Mouse (Mus musculus) MN1 (cell line): ENCODE data around the gene Casp3.

ENCODE experiments used
- DNase-seq: peaks from one replicate; pipeline ENCODE4 v3.0.0-alpha.2; 2016; ENCODE audit warnings: low spot score

Gene Casp3

DNA sequence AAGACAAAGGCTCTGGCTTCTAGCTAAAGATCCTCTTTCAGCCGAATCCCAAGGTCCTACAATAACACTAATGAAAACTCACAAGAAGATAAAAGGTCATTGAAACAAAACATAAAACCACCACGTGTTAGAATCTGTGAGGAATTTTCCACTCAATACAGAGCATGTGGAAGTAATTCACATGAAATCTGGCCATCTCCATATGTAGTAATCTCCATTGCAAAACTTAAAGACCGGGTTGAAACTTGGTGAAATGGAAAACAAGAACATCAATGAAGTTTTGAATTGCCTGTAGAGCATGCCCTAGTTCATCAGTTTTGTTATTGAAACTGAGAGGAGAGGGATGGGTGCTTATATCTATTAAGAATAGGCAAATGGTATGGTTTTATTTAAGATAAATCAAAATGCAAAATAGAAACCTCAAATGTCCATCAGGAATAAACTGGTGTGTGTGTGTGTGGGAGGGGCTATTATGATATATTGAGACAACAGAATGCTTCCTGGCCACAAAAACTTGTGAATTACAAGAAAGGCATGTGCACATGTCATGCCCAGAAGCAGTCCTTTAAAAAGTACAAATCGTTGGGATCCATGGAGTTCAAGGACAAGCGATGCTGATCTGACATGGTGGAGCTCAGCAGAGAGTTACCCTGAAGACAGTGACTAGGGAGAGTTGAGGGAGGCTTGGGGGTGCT is 63.7 kb downstream of the Casp3 start:
- DNase-seq = no peak

DNA sequence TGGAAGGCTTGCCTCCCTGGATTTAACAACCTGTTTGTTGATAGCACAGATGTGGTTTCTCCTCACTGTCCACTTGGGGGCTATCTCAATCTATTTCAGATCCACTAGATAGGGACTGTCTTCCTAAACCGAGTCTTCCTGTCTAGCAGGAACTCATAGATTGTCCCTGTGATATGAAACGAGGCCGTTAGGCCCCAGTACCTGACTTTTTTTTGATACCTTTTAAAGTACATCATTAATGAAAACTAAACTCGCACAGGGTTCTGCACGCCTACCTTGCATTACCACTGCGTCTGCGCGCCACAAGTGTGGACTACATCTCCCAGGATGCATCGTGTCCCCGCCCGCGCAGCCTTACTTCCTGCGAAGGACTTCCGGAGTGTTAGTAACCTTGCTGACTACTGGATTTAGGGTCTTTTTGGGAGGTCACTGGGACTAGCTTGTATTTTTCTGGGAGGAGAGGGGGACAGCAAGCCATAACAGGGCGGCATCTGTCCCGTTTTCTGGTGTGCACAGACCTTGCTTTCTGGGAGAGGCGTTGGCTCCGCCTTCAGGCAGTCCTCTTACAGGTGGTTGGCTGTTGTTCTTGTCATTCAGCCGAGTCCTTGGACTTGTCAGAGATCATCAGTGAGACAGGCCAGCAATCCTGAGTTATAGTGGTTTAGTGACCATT is 69.7 kb downstream of the Casp3 start:
- DNase-seq = peak; percentile 96
